Mouse (Mus musculus): ENCODE results near the gene AC140267.1.
A peak's percentile ranks its signal among the peaks of the same experiment; 100 is the strongest.

Gene AC140267.1

DNA sequence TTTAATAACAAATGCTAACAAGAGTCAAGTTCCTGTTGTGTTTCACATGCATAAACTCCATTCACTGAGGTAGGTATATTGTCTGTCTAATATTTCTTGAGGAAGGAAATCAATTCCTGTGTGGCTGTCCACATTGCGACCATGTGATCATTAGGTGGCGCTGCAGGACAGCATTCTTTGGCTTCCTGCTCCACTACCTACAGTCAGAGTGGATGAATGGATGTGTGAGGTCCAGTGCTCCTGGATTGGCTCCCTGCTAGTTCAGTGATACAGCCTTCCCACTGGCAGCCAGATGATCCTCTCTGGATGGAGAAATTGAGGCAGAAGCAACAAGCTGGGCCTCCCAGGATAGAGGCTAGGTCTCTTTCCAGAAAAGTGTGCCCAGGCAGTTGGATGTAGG is 30.6 kb downstream of the AC140267.1 start:
- peak; percentile 80 to 81 for DNase-seq

- DNase-seq, result no peak
Measured at GRCm38 (mm10) chr15:80271858-80272396, 36.3 kb downstream of the AC140267.1 start.

DNA sequence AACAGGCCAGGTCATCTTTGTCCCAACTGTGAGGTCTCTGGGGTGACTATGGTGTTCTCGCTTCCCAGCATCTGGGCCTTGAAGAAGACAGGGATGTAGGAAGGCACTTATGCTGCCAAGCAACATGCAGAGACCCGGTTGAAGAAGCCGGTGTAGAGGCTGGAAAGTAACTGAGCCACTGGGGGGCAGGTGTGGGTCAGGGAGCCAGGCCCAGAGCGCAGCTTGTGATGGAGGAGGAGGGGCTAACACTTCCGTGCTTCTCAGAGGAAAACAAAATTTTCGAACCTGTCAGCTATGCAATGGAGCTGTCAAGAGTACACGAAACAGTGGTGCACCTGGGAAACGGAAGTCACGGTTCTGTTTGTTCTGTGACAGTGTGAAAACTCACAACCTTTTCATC is 41.5 kb downstream of the AC140267.1 start:
- no peak for DNase-seq

DNA sequence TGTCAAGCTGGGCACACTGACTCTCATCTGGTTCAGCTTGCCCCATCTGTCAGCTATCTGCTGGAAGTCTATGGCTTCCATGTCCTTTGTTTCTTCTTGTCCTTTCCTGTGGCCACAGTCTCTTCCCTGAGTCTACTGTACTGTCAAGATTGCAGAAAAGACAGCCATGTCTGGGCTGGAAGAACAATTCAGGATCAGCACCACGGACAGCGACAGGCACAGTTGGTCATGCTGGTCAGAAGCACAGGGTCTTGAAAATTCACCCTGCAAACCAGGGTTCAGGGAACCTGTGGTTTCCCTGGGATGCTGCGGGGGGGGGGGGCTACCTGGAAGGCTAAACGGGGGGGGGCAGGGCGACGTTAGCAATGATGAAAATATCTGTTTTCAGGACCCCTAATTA is 42.0 kb downstream of the AC140267.1 start:
- peak; percentile 68 to 71 for DNase-seq

DNA sequence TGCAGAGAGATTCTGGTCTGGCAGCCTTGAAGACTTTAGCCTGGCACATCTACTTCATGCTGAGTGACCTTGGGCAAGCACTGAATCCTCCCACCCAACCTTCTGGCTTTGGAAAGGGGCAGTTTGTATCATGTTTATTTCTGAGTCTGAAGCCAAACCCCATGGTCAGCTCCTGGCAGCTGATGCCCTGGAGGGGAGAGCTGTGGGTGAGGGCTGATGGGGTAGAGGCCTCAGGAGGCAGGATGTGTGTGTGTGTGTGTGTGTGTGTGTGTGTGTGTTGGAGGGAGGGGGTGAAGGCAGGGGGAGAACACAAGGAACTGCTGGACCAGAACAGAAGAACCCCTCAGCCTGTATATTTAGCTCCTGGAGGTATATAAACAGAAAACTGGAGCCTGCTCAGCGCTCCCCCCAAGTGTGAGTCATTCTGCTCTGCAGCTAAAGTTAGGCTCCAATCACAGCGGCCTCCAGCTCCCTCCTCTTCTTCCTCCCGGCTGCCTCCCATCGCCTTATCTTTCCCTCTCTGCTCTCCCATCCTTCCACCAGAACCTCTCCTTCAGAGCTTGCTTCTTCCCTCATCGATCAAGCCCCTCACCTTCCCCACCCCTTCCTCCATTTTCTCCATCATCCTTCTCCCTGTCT is 42.6 kb downstream of the AC140267.1 start:
- DNase-seq, result no peak

DNA sequence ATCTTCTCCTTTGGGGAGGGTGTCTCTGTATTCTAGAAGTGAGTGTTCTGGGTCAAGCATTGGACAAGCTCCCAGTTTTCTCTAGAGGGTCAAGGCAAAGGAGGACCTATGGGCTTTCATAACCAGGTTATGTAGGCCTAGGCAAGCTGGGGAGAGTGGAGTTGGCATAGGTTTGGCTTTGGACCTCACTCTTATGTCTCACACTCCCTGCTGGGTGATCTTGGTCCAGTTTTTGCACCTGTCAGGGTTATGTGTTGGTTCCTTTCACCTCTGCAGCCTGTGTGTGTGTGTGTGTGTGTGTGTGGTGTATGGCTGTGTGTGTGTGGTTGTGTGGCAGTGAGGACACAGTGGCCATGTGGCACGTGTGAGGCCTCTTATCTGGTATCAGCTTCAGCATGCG is 43.4 kb downstream of the AC140267.1 start:
- DNase-seq, result no peak

- DNase-seq, result peak; percentile 61 to 64
Measured at GRCm38 (mm10) chr15:80280646-80281045, 45.0 kb downstream of the AC140267.1 start.
